Mouse (Mus musculus) embryonic facial prominence, embryonic 13.5 days (tissue): ENCODE results near the gene Calca. TPM values are rescaled to one million over a fixed set of nuclear protein-coding genes. Genes with fewer than 3 reads are reported as not detected.
"Not testable (repeated sequence)": the region's sequence is repeated elsewhere in the genome, so short reads cannot be mapped to it uniquely, and the experiment has no call there.

ENCODE experiments used
- ATAC-seq: fragments of 200-750 bp; cut with Nextera tagmentation; 2 replicates; pipeline ENCODE4 v1.8.0; 2017; ENCODE audit warnings: low read depth; ENCODE audit not compliant: insufficient number of reproducible peaks, insufficient read depth, low FRiP score, low TSS enrichment
- H3K27ac ChIP-seq: fragments of 300-500 bp; sonication (generic); 2 replicates; pipeline ENCODE4 v1.5.1; 2015; ENCODE audit warnings: moderate library complexity, mild to moderate bottlenecking, inconsistent platforms
- H3K27me3 ChIP-seq: fragments of 300-500 bp; sonication (generic); 2 replicates; pipeline ENCODE4 v1.6.1; 2015; ENCODE audit warnings: mild to moderate bottlenecking, inconsistent platforms
- H3K36me3 ChIP-seq: fragments of 300-500 bp; sonication (generic); 2 replicates; pipeline ENCODE4 v1.6.1; 2015; ENCODE audit warnings: mild to moderate bottlenecking, inconsistent platforms
- H3K4me1 ChIP-seq: fragments of 300-500 bp; sonication (generic); 2 replicates; pipeline ENCODE4 v1.6.1; 2015; ENCODE audit warnings: inconsistent platforms
- H3K4me2 ChIP-seq: fragments of 300-500 bp; sonication (generic); 2 replicates; pipeline ENCODE4 v1.6.1; 2015; ENCODE audit warnings: moderate library complexity, mild to moderate bottlenecking, inconsistent platforms
- H3K4me3 ChIP-seq: fragments of 300-500 bp; sonication (generic); 2 replicates; pipeline ENCODE4 v1.5.1; 2015; ENCODE audit warnings: mild to moderate bottlenecking, inconsistent platforms
- H3K9ac ChIP-seq: fragments of 300-500 bp; sonication (generic); 2 replicates; pipeline ENCODE4 v1.6.1; 2015; ENCODE audit warnings: mild to moderate bottlenecking, inconsistent platforms
- H3K9me3 ChIP-seq: fragments of 300-500 bp; sonication (generic); 2 replicates; pipeline ENCODE4 v1.6.1; 2016; ENCODE audit warnings: inconsistent platforms
- WGBS: fragments of 180-500 bp; shearing (Covaris S2); methylation state at CpG from one replicate; pipeline ENCODE4 v1.1.7; 2015; ENCODE audit warnings: mixed read lengths; 5-methylcytosine and 5-hydroxymethylcytosine counted together
- polyA plus RNA-seq: library from polyadenylated mRNA; unstranded; fragments of >200 nt; fragmentation: Nextera tagmentation; extraction: Ambion mirVana; gene quantifications from 2 replicates; pipeline ENCODE4 v1.2.1, GENCODE M21; 2015

Gene Calca
- 7.7 and 10.0 TPM in 2 replicates for polyA plus RNA-seq

DNA sequence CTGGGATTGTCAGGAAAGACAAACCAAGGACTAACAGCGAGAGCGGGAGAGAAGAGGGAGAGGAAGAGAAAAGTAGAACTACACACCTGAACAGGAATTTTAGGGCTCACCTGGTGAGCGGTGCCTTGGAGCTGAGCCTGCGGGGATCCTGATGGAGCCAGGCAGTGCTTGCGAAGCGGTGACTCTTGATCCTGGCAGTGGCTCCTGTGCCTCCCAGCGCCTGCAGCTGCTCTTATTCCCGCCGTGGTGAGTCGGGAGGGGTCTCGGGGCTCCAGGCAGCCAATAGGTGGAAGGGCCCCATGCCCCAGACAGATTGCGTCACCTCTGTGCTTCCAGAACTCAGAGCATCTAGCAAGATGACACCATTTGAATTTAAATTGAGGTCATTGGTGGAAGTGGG, at the start of gene Calca:
Gene Calca (minus strand): TSS at position 256 of the 400 bp plus-strand sequence.
- Histone ChIP-seq H3K4me3 (peak within 1 kb of the TSS; percentile 42), H3K27ac (no peak within 1 kb of the TSS), H3K36me3 (no peaks in the 10 kb centered on the region), H3K9ac (peak within 1 kb of the TSS; percentile 55), H3K4me2 (peak within 1 kb of the TSS; percentile 72), H3K9me3 (no peaks in the 10 kb centered on the region), H3K27me3 (peaks cover 47% of the 10 kb centered on the region), H3K4me1 (peaks cover 8% of the 10 kb centered on the region; the same call in 1 of the 2 replicates)
- no peak for ATAC-seq
- under 1% methylated on average over 12 of the region's 12 CpGs for WGBS

DNA sequence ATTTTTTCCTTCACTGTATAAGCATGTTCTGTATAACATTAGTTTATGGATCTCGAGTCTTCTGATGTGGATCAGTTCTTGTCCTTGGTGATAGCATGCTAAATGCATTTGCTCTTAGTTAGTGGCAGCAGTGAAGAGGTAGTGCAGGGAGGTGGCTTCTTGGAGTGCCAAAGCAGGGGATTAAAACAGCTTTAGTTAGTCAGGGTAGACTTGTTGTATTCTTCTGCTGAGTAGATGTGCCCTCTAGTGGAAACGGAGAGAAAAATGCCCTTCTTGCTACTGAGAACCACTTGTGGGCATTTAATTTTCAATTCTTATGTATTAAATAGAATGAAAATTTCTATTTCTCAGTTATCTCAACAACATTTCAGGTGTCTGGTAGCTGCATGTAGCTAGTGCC, 36.5 kb upstream of the Calca start:
- WGBS = 22% methylated on average over 2 of the region's 2 CpGs
- no peak overlapping the region for H3K4me3 ChIP-seq
- no peak overlapping the region for H3K27ac ChIP-seq
- H3K27me3 ChIP-seq = no peaks in the 10 kb centered on the region
- no peak for ATAC-seq
- H3K4me1 ChIP-seq = no peaks in the 10 kb centered on the region
- H3K36me3 ChIP-seq = no peaks in the 10 kb centered on the region
- H3K9me3 ChIP-seq = no peaks in the 10 kb centered on the region
- H3K4me2 ChIP-seq = no peak overlapping the region
- no peak overlapping the region for H3K9ac ChIP-seq

DNA sequence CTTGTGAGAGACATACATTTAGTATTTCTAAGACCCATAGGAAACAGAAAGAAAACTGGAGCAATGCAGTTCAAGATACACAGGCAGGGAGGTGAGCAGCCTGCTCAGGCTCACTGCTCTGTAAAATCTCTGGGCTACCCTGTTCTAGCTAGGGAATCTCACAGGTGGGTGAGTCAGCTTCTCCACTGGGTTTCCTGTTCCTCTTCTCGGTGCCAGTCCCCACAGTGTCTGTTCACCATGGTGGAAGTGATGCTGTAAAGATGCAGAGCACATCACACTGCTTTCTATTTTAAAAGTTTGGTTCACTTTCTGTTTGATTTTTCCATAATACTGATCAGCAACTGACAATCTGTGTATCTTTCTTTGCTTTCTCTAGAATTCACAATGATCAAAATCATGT, 35.2 kb upstream of the Calca start:
- Histone ChIP-seq H3K9ac (no peak overlapping the region), H3K27ac (no peak overlapping the region), H3K36me3 (no peaks in the 10 kb centered on the region), H3K4me2 (no peak overlapping the region), H3K4me1 (no peaks in the 10 kb centered on the region), H3K4me3 (no peak overlapping the region), H3K27me3 (no peaks in the 10 kb centered on the region), H3K9me3 (no peaks in the 10 kb centered on the region)
- no peak for ATAC-seq
- 79% methylated on average over 1 of the region's 1 CpGs for WGBS

DNA sequence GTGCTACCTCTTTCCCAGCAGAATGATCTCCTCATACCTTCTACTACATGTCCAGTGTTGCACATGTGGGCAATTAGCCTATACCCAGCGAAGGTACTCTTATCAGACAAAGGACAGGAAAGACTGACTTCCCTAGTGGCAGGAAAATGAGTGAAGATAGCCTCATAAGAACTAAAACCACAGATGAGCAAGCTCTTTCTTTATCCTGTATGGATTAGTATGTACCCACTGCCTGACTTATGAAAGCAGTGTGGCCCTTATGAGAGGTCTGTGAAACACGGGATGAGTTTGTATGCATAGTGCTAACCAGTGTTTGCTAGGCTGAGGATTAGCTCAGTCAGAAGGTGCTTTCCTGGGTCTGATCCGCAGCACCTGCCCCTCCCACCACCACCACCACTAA, 13.6 kb upstream of the Calca start:
- Histone ChIP-seq H3K27ac (no peak overlapping the region), H3K36me3 (no peaks in the 10 kb centered on the region), H3K9ac (no peak overlapping the region), H3K4me2 (no peak overlapping the region), H3K9me3 (no peaks in the 10 kb centered on the region), H3K4me1 (no peaks in the 10 kb centered on the region), H3K4me3 (no peak overlapping the region), H3K27me3 (no peaks in the 10 kb centered on the region)
- no peak for ATAC-seq
- WGBS = 54% methylated on average over 3 of the region's 3 CpGs

DNA sequence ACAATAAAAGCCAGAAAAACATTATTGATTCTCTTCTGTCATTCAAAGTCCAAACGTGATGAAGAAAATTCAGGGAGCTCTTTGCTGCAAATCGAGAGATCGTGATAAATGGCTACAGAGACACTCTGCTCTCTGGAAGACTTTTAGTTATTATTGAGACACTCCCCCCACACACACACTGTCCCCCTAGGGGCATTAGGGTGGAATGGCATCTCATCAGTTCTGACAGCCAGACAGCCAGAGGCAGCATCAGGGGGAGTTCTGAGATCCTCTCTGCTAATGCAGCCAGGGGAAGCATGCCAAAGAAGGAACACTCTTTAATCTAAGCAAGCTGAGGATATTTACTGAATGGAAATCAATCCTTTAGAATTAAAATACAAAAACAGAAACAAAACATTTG, 12.6 kb upstream of the Calca start:
- ATAC-seq = no peak
- WGBS = 53% methylated on average over 3 of the region's 3 CpGs
- Histone ChIP-seq H3K36me3 (no peaks in the 10 kb centered on the region), H3K4me3 (no peak overlapping the region), H3K27ac (no peak overlapping the region), H3K4me1 (no peaks in the 10 kb centered on the region), H3K9me3 (no peaks in the 10 kb centered on the region), H3K4me2 (no peak overlapping the region), H3K9ac (no peak overlapping the region), H3K27me3 (no peaks in the 10 kb centered on the region)

DNA sequence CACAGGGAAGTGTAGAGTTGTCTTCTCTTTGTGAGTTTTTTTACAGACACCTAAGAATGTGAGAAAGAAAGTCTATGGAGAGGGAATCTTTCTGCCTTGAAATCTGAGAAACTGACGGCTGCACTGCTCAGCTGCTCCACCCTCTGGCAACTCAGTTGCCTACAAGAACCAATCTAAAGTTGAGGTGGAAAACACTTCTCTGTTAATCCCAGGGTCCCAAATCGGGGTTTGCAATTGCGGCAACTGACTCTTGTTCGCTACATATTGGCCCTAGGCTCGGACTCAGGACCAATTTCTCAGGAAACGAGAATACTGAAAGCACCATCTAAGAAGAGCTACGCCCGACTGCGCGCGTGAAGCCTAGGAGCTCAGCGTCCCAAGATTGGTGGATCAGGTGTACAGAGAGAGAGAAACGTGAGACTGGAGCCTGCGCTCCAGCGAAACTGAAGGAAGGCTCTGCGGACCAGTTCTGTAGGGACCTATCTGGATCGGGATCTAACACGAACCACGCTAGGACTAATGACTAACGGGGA, 522 bp downstream of the Calca start:
- peaks cover 8% of the 10 kb centered on the region; the same call in 1 of the 2 replicates for H3K4me1 ChIP-seq
- no peaks in the 10 kb centered on the region for H3K9me3 ChIP-seq
- peak overlapping the region; percentile 42 for H3K4me3 ChIP-seq
- H3K9ac ChIP-seq = peak overlapping the region; percentile 55
- H3K4me2 ChIP-seq = peak overlapping the region; percentile 72
- H3K27me3 ChIP-seq = peaks cover 47% of the 10 kb centered on the region
- no peaks in the 10 kb centered on the region for H3K36me3 ChIP-seq
- ATAC-seq = no peak
- under 1% methylated on average over 20 of the region's 20 CpGs for WGBS
- no peak overlapping the region for H3K27ac ChIP-seq

DNA sequence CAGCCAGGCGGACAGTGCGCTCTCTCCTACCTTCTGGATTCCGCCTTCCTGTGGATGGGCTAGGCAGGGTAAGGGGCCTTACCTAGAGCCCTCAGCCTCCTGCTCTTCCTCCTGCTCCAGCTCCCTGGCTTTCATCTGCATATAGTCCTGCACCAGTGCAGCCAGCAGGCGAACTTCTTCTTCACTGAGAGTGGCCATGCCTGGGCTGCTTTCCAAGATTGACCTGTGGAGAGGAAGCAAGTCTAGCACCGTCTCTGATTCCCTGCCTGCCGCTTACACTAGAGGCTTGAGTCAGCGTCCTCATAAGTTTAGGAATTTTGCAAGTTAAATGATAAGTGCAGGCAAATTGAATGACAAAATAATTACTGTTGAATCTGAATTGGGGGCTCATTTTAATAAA, 1.8 kb downstream of the Calca start:
- Histone ChIP-seq H3K4me3 (no peak overlapping the region), H3K9ac (no peak overlapping the region), H3K27me3 (peaks cover 47% of the 10 kb centered on the region), H3K36me3 (no peaks in the 10 kb centered on the region), H3K4me2 (no peak overlapping the region), H3K9me3 (no peaks in the 10 kb centered on the region), H3K27ac (no peak overlapping the region), H3K4me1 (peaks cover 8% of the 10 kb centered on the region; the same call in 1 of the 2 replicates)
- whole genome bisulfite sequencing = 76% methylated on average over 7 of the region's 7 CpGs
- no peak for ATAC-seq

DNA sequence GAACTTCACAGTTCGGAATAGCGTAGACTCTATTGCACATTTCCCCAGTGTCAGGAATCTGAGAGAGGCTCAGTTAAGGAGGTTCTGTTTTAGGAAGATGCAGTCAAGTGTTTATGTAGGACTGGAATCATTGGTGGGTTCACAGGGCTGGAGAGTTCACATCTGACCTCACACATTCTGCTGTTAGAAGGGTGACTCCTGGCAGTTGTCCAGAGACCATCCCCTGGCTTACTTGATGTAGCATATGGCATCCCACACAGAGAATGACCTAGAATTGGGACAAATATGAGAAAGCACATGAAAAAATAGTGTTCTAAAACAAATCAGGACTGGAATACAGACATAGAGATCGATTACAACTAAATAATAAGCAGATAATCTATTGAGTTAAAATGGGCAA, 10.2 kb downstream of the Calca start:
- H3K27me3 ChIP-seq = peaks cover under 1% of the 10 kb centered on the region; the same call in 1 of the 2 replicates
- H3K9me3 ChIP-seq = no peaks in the 10 kb centered on the region
- H3K4me3 ChIP-seq = no peak overlapping the region
- H3K27ac ChIP-seq = no peak overlapping the region
- WGBS = 92% methylated on average over 3 of the region's 3 CpGs
- ATAC-seq = no peak
- H3K9ac ChIP-seq = no peak overlapping the region
- no peaks in the 10 kb centered on the region for H3K4me1 ChIP-seq
- H3K4me2 ChIP-seq = no peak overlapping the region
- H3K36me3 ChIP-seq = no peaks in the 10 kb centered on the region

DNA sequence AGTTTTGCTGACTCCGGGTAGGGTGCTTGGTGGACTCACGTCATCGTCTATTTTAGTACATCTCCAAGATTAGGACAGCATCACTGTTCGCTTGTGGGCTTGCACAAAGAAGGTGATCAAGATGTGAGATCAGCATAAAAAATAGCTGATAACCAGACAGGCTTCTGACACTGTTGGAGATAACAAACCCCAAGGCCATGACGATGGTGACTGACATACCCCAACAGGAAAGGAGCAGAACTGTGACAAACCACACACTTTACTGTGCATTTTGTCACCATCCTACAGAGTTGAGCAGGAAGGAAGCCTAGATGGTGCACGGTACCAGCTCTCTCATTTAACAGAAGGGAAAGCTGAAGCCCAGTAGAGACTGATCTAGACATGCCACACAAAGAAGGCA, 19.4 kb downstream of the Calca start:
- WGBS = 88% methylated on average over 6 of the region's 6 CpGs
- H3K4me2 ChIP-seq = no peak overlapping the region
- H3K27me3 ChIP-seq = peaks cover 3% of the 10 kb centered on the region; the same call in 1 of the 2 replicates
- no peaks in the 10 kb centered on the region for H3K4me1 ChIP-seq
- H3K36me3 ChIP-seq = no peaks in the 10 kb centered on the region
- no peak overlapping the region for H3K27ac ChIP-seq
- H3K9me3 ChIP-seq = no peaks in the 10 kb centered on the region
- no peak for ATAC-seq
- H3K9ac ChIP-seq = no peak overlapping the region
- H3K4me3 ChIP-seq = no peak overlapping the region

DNA sequence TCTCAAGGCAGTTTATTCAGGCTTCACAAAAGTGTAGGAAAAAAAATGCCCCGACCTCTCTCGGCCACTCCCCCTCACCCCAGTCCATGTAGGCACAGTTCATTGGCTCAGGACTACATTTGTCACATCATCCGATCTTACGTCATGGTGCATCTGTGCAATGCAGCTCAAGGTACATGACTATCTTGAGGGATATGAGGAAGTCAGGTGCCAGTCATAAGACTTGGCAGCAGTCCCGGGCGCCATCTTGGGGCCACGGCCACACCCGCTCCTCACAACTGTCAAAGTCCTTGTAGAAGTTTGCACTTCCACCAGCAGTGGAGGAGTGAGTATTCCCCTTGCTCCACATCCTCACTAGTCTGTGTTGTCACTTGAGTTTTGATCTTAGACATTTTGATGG, 41.8 kb downstream of the Calca start:
- not testable (repeated sequence) for H3K9ac ChIP-seq, H3K27ac ChIP-seq, H3K9me3 ChIP-seq, H3K4me1 ChIP-seq, ATAC-seq, H3K36me3 ChIP-seq, H3K4me2 ChIP-seq, H3K27me3 ChIP-seq, H3K4me3 ChIP-seq
- WGBS = 89% methylated on average over 8 of the region's 8 CpGs

DNA sequence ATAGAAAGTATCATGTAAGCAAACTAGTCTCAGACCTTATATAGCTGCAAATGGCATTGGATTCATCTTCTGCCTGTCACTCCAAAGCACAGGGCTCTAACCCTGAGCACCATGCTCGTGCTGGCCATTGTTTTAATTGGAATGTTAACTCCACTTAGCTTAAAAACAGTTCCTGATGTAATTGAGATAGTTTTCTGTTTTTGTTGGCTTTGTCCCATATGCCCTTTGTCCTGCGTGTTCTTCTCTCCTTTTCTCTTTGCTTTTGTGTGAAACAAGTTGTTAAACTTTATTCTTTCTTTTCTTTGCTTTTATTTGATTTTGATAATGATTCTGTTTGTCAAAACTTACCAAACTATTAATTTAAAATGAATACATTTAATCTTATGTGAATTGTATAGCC, 53.7 kb downstream of the Calca start:
- no peak overlapping the region for H3K4me2 ChIP-seq
- no peak for ATAC-seq

More for the DNA sequence above, 53.7 kb downstream of the Calca start:
- 47% methylated on average over 2 of the region's 2 CpGs for WGBS
- Histone ChIP-seq H3K27ac (no peak overlapping the region), H3K4me3 (no peak overlapping the region), H3K36me3 (no peaks in the 10 kb centered on the region), H3K27me3 (no peaks in the 10 kb centered on the region), H3K4me1 (no peaks in the 10 kb centered on the region), H3K9ac (no peak overlapping the region), H3K9me3 (no peaks in the 10 kb centered on the region)
